Mouse (Mus musculus) lung, postnatal 25 days (tissue): ENCODE measurements around the gene Guk1.

Source experiments
- DNase-seq: peaks from one replicate; pipeline ENCODE4 v3.0.0; 2022; ENCODE audit warnings: low spot score

Guk1 gene

DNA sequence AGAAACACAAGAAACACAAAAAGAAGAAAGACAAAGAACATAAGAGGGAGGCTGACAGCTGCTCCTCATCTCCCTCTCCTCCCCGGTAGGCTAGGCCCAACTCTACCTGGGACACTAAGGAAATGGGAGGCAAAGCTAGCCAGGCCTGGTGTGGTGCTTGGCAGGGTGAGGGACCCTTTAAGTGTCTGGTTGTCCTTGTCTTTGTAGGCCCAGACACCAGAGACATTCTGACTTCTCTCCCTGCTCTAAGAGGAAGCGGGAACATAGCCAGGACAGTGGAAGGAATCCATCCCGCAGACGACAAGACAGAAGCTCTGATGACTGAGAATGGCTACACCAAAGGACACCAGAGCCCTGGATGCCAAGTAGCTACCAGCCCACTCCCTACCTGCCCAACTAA lies 18.0 kb upstream of the Guk1 start:
- DNase-seq, result no peak

GRCm38 (mm10) chr11:59209580-59209979 lies 17.6 kb upstream of the Guk1 start:
- no peak for DNase-seq

GRCm38 (mm10) chr11:59209003-59209441 lies 17.0 kb upstream of the Guk1 start:
- peak; percentile 65 for DNase-seq

DNA sequence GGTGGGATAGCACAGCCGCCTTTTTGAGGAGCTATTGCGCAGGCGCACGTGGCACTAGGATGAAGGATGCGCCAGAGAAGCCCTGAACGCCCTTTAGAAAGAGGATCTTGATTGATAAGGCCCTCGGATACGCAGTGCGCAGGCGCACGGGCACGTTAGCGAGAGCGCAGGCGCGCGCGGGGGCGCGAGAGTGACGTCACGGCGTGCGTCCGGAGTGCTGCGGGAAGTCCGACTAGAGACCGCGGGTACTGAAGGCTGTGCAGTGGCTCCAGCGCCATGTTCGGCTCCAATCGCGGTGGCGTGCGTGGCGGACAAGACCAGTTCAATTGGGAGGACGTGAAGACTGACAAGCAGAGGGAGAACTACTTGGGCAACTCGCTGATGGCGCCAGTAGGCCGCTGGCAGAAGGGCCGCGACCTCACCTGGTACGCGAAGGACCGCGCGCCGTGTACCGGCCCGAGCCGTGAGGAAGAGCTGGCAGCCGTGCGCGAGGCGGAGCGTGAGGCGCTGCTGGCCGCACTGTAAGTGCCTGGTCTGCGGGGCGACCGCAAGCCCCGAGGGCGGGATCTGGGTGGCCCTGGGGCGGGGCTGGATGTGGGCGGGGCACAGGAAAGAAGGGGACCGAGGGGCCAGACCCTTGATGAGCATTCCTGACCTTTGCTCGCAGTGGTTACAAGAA lies 16.3 kb upstream of the Guk1 start, which contains the start of gene 2310033P09Rik:
Gene 2310033P09Rik (plus strand): TSS at position 169 of the 679 bp plus-strand sequence.
- peak; percentile 94 for DNase-seq

GRCm38 (mm10) chr11:59202081-59202995 lies 10.3 kb upstream of the Guk1 start, which contains the start of gene Mrpl55:
TSS of gene Mrpl55 (plus strand) at chr11:59202486.
- DNase-seq, result peak; percentile 93

DNA sequence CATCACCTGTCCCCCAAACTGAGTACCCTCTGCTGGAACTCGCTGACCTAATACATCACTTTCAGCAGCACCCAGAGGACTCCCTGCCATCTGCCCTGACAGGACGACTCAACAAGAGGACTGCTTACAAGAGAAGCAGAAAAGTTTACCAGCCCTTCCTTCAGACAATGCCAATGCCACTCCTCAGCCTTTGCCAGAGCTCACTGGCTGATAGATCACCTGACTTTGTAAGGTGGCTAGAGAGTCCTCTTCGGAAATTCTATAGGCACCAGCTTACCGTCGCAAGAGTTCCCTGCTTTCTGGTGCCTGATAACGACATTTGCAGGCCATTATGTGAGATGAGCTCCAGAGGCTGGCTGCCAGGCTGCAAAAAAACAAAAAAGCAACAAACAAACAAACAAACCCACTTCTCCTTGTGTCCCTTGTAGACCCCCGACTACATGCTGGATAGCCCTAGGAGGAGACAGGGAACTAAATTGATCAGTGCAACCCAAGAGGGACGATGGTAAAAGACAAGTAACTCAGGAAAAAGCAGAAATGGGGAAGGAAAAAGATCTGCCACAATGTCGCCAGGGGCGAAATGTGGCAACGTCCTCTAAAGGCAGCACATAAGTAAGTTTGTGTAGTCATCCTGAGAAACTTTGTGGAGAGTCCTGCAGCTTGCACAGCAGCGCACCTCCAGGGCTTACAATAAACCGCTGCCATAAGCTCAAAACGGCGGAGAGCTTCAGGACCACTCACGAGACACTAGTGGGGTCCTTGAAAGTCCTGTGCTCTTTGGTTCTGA lies 9.4 kb upstream of the Guk1 start:
- DNase-seq, result no peak

DNA sequence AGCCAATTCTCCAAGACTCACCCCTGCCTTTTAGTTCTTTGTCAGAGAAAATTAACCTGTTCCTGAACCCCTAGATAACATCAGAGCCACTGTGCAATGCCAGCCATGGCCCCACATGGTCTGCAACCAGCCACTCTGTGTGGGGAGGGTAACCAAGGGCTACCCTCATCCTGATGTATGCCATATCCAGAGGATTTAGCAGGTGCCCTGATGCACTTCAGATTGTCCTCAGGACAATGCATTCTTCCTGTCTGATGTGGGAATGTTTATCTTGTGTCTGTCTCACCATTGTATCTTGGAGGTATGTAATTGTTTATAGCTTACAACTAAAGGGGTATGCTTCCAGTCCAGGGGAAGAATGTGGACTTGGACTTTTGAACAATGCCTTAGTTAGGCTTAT lies 4.2 kb upstream of the Guk1 start:
- peak; percentile 48 for DNase-seq

GRCm38 (mm10) chr11:59191231-59192058 lies 567 bp downstream of the Guk1 start:
- DNase-seq, result peak; percentile 96

DNA sequence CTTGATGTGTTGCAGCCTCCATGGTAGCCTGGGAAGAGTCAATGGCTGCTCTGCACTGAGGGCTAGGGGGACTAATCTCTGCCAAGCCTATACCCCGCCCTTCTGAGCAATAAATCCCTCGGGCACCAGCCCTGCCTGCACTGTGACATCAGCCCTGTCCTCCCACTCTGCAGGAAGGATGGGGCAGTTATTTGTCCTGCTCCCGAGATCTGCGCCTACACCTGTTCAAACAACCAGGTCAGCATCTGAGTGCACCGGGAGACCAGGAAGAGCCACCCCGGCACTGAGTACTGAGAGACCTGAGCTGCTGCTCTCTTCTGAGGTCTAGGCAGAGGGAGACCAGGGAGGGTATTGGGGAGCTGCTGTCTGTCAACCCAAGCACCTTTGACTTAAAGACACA lies 4.3 kb downstream of the Guk1 start:
- DNase-seq, result no peak

DNA sequence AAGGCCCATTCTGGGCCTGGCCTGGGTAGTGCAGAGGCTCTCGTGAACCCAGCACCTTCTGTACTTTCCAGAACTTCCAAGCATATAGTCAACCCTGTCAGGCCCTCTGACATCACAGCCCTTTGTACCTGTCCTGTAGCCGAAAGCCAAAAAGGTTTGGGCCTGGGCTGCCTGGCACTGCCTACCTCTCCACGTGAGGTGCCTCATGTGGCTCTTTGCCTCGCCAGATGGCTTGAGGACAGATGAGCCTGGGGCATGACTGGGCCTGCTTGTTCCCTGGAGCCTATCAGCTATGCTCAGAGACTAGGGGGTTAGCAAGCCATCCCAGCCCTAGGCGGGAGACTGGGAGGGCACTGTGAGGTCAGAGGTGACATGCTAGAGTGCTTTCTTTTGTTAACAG lies 6.5 kb downstream of the Guk1 start:
- DNase-seq, result no peak

DNA sequence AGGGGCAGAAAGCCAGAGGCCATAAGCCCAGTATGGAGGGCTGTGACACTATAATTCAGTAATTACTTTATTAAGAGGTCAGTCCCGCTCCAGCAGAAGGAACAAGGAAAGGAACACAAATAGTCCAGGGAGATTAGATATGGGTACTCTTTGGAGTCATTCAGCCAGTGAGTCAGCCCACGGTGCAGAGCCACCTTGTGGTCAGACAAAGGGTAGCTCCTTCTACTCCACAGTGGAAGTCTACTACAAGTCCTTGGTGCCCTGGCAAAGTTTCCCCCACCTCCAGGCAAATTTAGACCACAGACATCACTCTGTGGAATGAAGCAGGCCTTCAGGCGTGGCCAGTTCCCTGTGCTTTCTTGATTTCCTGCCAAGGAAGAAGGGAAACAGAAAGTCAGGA lies 8.2 kb downstream of the Guk1 start:
- DNase-seq, result peak; percentile 60

- peak; percentile 30 for DNase-seq
Measured at GRCm38 (mm10) chr11:59182864-59183331, 9.1 kb downstream of the Guk1 start, which contains the start of gene Gjc2. TSS of gene Gjc2 (minus strand) at chr11:59183213.

GRCm38 (mm10) chr11:59176921-59177320 lies 15.1 kb downstream of the Guk1 start:
- DNase-seq, result no peak

DNA sequence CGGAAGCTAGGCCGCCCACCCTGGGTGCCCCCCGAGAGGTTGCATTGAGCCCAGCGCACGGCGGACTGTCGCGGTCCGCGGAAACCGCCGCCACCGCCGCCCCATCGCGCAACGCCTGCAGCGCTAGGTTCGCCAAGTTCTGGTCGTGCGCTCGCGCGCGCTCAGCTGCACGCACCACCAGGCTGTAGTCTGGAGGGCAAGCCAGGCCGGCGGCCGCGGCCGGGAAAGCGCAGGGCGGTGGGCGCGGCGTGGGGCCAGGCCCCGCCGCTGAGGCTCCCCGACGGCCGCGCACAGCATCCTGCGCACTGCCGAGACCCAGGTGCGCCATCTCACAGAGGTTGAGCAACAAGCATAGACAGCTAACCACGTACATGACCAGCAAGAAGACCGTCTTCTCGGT lies 15.5 kb downstream of the Guk1 start:
- no peak for DNase-seq

DNA sequence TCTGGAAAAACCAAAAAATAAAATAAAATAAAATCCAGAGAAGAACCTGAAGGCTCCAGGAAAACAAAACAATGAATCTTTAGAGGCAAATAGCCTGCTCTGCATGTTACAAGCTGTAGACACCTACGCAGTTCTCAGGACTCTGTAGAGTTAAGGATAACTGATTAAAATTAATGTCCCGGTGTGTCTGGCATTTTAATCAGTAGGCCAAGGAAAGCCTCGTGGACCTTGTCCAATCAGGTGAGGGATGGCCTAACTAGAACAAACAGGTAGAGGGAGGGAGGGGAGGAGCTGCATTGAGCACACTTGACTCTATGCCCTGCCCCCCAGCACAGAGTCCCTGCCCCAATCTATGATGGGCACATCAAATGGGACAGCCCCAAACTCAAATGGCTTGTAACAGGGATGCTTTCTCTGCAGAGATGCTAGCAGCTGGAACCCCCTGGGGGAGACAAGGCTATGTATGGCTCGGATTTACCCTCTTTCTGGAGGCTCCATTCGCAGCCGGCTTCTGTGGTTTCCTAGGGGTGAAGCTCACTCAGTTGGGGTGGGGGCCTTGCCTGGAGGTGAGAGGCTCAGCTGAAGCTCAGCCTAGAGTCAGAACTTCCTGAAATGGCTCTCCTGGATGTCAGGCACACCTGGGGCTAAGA lies 17.7 kb downstream of the Guk1 start:
- DNase-seq, result no peak

DNA sequence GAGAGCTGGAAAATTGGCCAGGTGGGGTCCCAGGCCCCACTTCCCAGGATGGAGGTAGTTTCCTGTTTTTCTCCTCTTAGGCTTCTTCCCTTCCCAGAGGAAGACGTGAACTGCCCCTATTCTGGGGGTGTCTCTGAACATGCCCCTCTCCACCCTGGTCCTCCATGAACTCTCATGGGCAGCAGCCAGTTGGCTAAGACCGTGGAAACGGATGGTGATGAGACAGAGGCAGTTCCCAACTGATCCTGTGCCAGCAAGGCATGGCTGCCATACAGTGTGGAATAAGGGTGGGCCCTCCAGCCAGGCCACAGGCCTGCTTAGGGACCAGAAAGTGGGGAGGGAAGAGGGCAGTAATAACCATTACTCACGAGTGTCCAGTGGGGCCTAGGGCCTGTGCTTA lies 21.5 kb downstream of the Guk1 start:
- no peak for DNase-seq

DNA sequence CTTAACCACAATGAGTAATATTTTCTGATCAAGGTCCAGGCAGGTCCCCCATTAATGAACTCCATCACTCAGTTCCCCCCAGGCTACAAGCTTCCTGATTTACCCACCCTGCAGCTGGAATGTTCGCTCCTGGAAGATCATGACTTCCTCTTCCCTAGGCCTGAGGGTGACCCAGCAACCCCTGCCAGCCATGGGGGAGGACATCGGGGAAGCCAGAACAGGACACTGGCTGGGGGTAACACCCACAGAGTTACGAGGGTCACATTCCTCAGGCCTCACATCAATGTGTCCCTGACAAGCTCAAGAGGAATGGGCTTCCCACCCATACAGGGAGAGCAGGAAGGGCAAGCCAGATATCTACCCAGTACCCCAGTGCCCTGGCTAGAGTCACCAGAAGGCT lies 22.2 kb downstream of the Guk1 start:
- DNase-seq, result no peak

DNA sequence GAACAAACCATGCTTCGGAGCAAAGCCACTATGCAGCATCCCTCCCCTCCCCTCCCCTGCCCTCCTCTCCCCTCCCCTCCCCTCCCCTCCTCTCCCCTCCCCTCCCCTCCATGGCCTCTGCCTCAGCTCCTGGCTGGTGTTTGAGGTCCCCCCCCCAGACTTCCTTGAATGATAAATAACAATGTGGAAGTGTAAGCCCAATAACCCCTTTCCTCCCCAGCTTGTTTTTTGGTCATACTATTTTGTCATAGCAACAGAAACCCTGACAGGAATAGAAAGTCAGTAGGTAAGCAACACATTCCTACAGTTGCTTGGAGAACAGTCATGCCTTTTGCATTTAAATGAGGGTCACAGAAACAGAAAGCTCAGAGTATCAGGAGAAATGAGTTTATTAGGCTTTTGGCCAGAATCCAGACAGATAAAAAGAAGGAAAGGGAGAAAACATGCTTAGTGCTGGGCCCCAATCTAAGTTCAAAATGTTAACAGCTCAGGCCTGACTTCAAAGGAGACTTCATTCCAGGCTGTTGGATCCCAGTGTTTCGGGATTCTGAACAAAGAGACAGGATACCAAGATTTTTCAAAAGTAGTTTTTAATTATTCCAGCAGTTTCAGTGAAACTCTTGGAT lies 26.3 kb downstream of the Guk1 start:
- DNase-seq, result no peak

DNA sequence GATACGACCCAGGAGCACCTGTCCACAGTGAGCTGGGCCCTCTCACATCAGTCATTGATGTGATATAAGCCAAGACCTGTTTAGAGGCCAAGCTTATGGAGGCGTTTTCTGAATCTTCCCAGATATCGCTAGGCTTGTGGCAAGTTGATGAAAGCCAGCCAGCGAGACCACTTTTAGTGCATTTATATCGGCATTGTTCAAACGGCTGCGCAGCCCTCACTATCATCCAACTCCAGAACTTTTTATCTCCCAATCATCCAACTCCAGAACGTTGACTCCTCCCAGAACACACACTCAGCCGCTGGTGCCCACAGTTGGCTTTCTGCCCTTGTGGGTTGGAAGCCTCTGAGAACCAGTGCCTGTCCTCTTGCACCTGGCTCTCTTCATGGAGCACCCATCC lies 27.6 kb downstream of the Guk1 start:
- no peak for DNase-seq
